Mouse (Mus musculus) cortical plate, adult 2 months (tissue): ENCODE data around the gene Wnk1.

ENCODE experiments used
- CTCF ChIP-seq: fragments of 200-500 bp; IDR thresholded peaks from 2 replicates; pipeline ENCODE4 v1.5.1; 2011; ENCODE audit warnings: mild to moderate bottlenecking, control low read depth, low read length; ENCODE audit not compliant: insufficient read depth; ENCODE audit errors: extremely low read depth
- POLR2A ChIP-seq: fragments of 200-500 bp; IDR thresholded peaks from 2 replicates; pipeline ENCODE4 v1.6.1; 2011; ENCODE audit warnings: mild to moderate bottlenecking, low read length, control low read depth; ENCODE audit not compliant: insufficient read depth; ENCODE audit errors: extremely low read depth

GRCm38 (mm10) chr6:120038366-120039255, at the start of gene Wnk1:
- peak; percentile 97 for TF ChIP-seq POLR2A
- no peak for TF ChIP-seq CTCF
